Mouse (Mus musculus) limb, embryonic 10.5 days (tissue): Measurements from ENCODE around the gene Esf1. TPM values are rescaled to one million over a fixed set of nuclear protein-coding genes. Genes with fewer than 3 reads are reported as not detected.
"Not testable (repeated sequence)": the region's sequence is repeated elsewhere in the genome, so short reads cannot be mapped to it uniquely, and the experiment has no call there.

Experiments used
- DNase-seq: peaks from one replicate; pipeline ENCODE4 v3.0.0-alpha.2; 2017; ENCODE audit warnings: low spot score
- H3K27ac ChIP-seq: fragments of 300-500 bp; sonication (generic); 2 replicates; pipeline ENCODE4 v1.5.1; 2016; ENCODE audit warnings: mild to moderate bottlenecking
- H3K27me3 ChIP-seq: fragments of 300-500 bp; sonication (generic); 2 replicates; pipeline ENCODE4 v1.6.1; 2016; ENCODE audit warnings: low read depth, mild to moderate bottlenecking; ENCODE audit not compliant: poor library complexity, severe bottlenecking
- H3K36me3 ChIP-seq: fragments of 300-500 bp; sonication (generic); 2 replicates; pipeline ENCODE4 v1.6.1; 2016; ENCODE audit warnings: mild to moderate bottlenecking, moderate library complexity
- H3K4me1 ChIP-seq: fragments of 300-500 bp; sonication (generic); 2 replicates; pipeline ENCODE4 v1.6.1; 2016
- H3K4me3 ChIP-seq: fragments of 300-500 bp; sonication (generic); 2 replicates; pipeline ENCODE4 v1.5.1; 2016; ENCODE audit warnings: mild to moderate bottlenecking, moderate library complexity
- H3K9me3 ChIP-seq: fragments of 300-500 bp; sonication (generic); replicated peaks from 2 replicates; pipeline ENCODE4 v1.6.1; 2016; ENCODE audit warnings: mild to moderate bottlenecking
- WGBS: fragments of 180-500 bp; shearing (Covaris S2); methylation state at CpG from one replicate; pipeline ENCODE4 v1.1.7; 2016; 5-methylcytosine and 5-hydroxymethylcytosine counted together
- polyA plus RNA-seq: library from polyadenylated mRNA; unstranded; fragments of >200 nt; fragmentation: Nextera tagmentation; extraction: Ambion mirVana; gene quantifications from 2 replicates; pipeline ENCODE4 v1.2.1, GENCODE M21; 2016

The Esf1 gene
- 27.8 and 28.9 TPM in 2 replicates for polyA plus RNA-seq

GRCm38 (mm10) chr2:140170127-140170802 is at the start of gene Esf1, which contains the start of gene Ndufaf5:
Gene Esf1 (minus strand): TSS chr2:140170564.
Gene Ndufaf5 (plus strand): TSS chr2:140170649.
- DNase-seq, result peak; percentile 95
- under 1% methylated on average over 43 of the region's 43 CpGs for WGBS
- Histone ChIP-seq H3K4me1 (peaks cover 16% of the 10 kb centered on the region), H3K36me3 (peaks cover 37% of the 10 kb centered on the region), H3K9me3 (no peaks in the 10 kb centered on the region), H3K27me3 (no peaks in the 10 kb centered on the region), H3K4me3 (peak within 1 kb of the TSS; percentile 86), H3K27ac (peak within 1 kb of the TSS; percentile 93)

GRCm38 (mm10) chr2:140215965-140216364 is 45.6 kb upstream of the Esf1 start:
- Histone ChIP-seq H3K36me3 (no peaks in the 10 kb centered on the region), H3K9me3 (no peaks in the 10 kb centered on the region), H3K4me1 (no peaks in the 10 kb centered on the region), H3K27ac (no peak overlapping the region), H3K27me3 (no peaks in the 10 kb centered on the region), H3K4me3 (no peak overlapping the region)
- 92% methylated on average over 1 of the region's 1 CpGs for WGBS
- no peak for DNase-seq

GRCm38 (mm10) chr2:140215415-140215814 is 45.1 kb upstream of the Esf1 start:
- no peaks in the 10 kb centered on the region for H3K36me3 ChIP-seq
- no peaks in the 10 kb centered on the region for H3K27me3 ChIP-seq
- no peak for DNase-seq
- H3K9me3 ChIP-seq, result no peaks in the 10 kb centered on the region
- H3K4me3 ChIP-seq, result no peak overlapping the region
- H3K4me1 ChIP-seq, result no peaks in the 10 kb centered on the region
- WGBS, result 81% methylated on average over 2 of the region's 2 CpGs
- H3K27ac ChIP-seq, result no peak overlapping the region

GRCm38 (mm10) chr2:140214519-140215027 is 44.2 kb upstream of the Esf1 start:
- no peak for DNase-seq
- WGBS, result 91% methylated on average over 4 of the region's 4 CpGs

GRCm38 (mm10) chr2:140203756-140204155 is 33.4 kb upstream of the Esf1 start:
- 93% methylated on average over 7 of the region's 7 CpGs for WGBS
- Histone ChIP-seq H3K4me1 (no peaks in the 10 kb centered on the region), H3K36me3 (peaks cover 51% of the 10 kb centered on the region)

More at GRCm38 (mm10) chr2:140214519-140215027, 44.2 kb upstream of the Esf1 start:
- Histone ChIP-seq H3K9me3 (no peaks in the 10 kb centered on the region), H3K4me1 (no peaks in the 10 kb centered on the region), H3K36me3 (no peaks in the 10 kb centered on the region), H3K27ac (no peak overlapping the region), H3K4me3 (no peak overlapping the region), H3K27me3 (no peaks in the 10 kb centered on the region)

GRCm38 (mm10) chr2:140202573-140202972 is 32.2 kb upstream of the Esf1 start:
- no peak overlapping the region for H3K4me3 ChIP-seq
- 95% methylated on average over 5 of the region's 5 CpGs for WGBS
- no peak for DNase-seq
- no peaks in the 10 kb centered on the region for H3K4me1 ChIP-seq
- H3K9me3 ChIP-seq, result no peaks in the 10 kb centered on the region
- peaks cover 57% of the 10 kb centered on the region for H3K36me3 ChIP-seq
- H3K27me3 ChIP-seq, result no peaks in the 10 kb centered on the region
- H3K27ac ChIP-seq, result no peak overlapping the region

More at GRCm38 (mm10) chr2:140203756-140204155, 33.4 kb upstream of the Esf1 start:
- DNase-seq, result no peak
- Histone ChIP-seq H3K4me3 (no peak overlapping the region), H3K9me3 (no peaks in the 10 kb centered on the region), H3K27me3 (no peaks in the 10 kb centered on the region), H3K27ac (no peak overlapping the region)

GRCm38 (mm10) chr2:140200713-140201112 is 30.3 kb upstream of the Esf1 start:
- H3K9me3 ChIP-seq, result no peaks in the 10 kb centered on the region
- DNase-seq, result no peak
- no peaks in the 10 kb centered on the region for H3K27me3 ChIP-seq
- no peak overlapping the region for H3K27ac ChIP-seq
- peaks cover 50% of the 10 kb centered on the region for H3K36me3 ChIP-seq
- no peak overlapping the region for H3K4me3 ChIP-seq
- 87% methylated on average over 2 of the region's 2 CpGs for whole genome bisulfite sequencing
- H3K4me1 ChIP-seq, result no peaks in the 10 kb centered on the region

- not testable (repeated sequence) for H3K27me3 ChIP-seq, H3K27ac ChIP-seq, H3K4me1 ChIP-seq, DNase-seq, H3K9me3 ChIP-seq, H3K4me3 ChIP-seq
- WGBS, result 97% methylated on average over 3 of the region's 3 CpGs
- H3K36me3 ChIP-seq, result peaks cover 59% of the 10 kb centered on the region
These were observed 15.4 kb upstream of the Esf1 start for GRCm38 (mm10) chr2:140185685-140186210.

- no peak for DNase-seq
- H3K27me3 ChIP-seq, result no peaks in the 10 kb centered on the region
- peak overlapping the region; percentile 86 for H3K4me3 ChIP-seq
- peak overlapping the region; percentile 93 for H3K27ac ChIP-seq
- H3K4me1 ChIP-seq, result peaks cover 16% of the 10 kb centered on the region
- H3K36me3 ChIP-seq, result peaks cover 37% of the 10 kb centered on the region
- 7% methylated on average over 28 of the region's 28 CpGs for WGBS
- no peaks in the 10 kb centered on the region for H3K9me3 ChIP-seq
These were observed 614 bp upstream of the Esf1 start for GRCm38 (mm10) chr2:140170803-140171553.

- H3K4me3 ChIP-seq, result peak overlapping the region; percentile 86
These were observed 1.3 kb downstream of the Esf1 start for GRCm38 (mm10) chr2:140169057-140169456.

GRCm38 (mm10) chr2:140163351-140163854 is 7.0 kb downstream of the Esf1 start:
- 93% methylated on average over 5 of the region's 5 CpGs for WGBS
- H3K9me3 ChIP-seq, result no peaks in the 10 kb centered on the region
- DNase-seq, result no peak
- peaks cover 79% of the 10 kb centered on the region for H3K36me3 ChIP-seq
- H3K4me3 ChIP-seq, result no peak overlapping the region
- no peaks in the 10 kb centered on the region for H3K27me3 ChIP-seq
- H3K4me1 ChIP-seq, result no peaks in the 10 kb centered on the region
- H3K27ac ChIP-seq, result no peak overlapping the region

More at GRCm38 (mm10) chr2:140169057-140169456, 1.3 kb downstream of the Esf1 start:
- WGBS, result 86% methylated on average over 1 of the region's 1 CpGs
- Histone ChIP-seq H3K9me3 (no peaks in the 10 kb centered on the region), H3K27me3 (no peaks in the 10 kb centered on the region), H3K4me1 (peaks cover 16% of the 10 kb centered on the region), H3K36me3 (peaks cover 43% of the 10 kb centered on the region), H3K27ac (no peak overlapping the region)
- no peak for DNase-seq

- DNase-seq, result no peak
- no peaks in the 10 kb centered on the region for H3K4me1 ChIP-seq
- no peaks in the 10 kb centered on the region for H3K27me3 ChIP-seq
- 85% methylated on average over 3 of the region's 3 CpGs for WGBS
- H3K9me3 ChIP-seq, result no peaks in the 10 kb centered on the region
- H3K36me3 ChIP-seq, result peaks cover 90% of the 10 kb centered on the region
- H3K27ac ChIP-seq, result no peak overlapping the region
- no peak overlapping the region for H3K4me3 ChIP-seq
These were observed 11.1 kb downstream of the Esf1 start for GRCm38 (mm10) chr2:140159186-140159730.
